Mouse (Mus musculus) lung, postnatal 0 days (tissue): ENCODE data around the gene Nploc4.

Experiments
- CTCF ChIP-seq: IDR thresholded peaks from 2 replicates; pipeline ENCODE4 v1.5.1; 2016; ENCODE audit warnings: antibody characterized with exemption, mild to moderate bottlenecking
- EP300 ChIP-seq: IDR thresholded peaks from 2 replicates; pipeline ENCODE4 v1.6.1; 2016; ENCODE audit warnings: antibody characterized with exemption, mild to moderate bottlenecking, control low read depth

- TF ChIP-seq CTCF (no peak), EP300 (no peak)
Measured at GRCm38 (mm10) chr11:120366443-120367027, 71.0 kb downstream of the Nploc4 start.
